8 mouse cellular contexts compared by ENCODE assay signal in genomic region chr11:119392001-119392614, GRCm38 (mm10). TPM values are rescaled to one million over a fixed set of nuclear protein-coding genes. Genes with fewer than 3 reads are reported as not detected.
DNase-seq lines count a peak whose midpoint lies in the region; ATAC-seq and TF ChIP-seq lines count a peak whose summit lies in the region.

No protein-coding gene starts in this region.

- peak; percentile 45 for DNase-seq in 3T3-L1 (ENCODE audit: low read depth, low spot score)
- peak; percentile 33 for DNase-seq in Muller cell, postnatal 12 days (ENCODE audit: inconsistent ontology term)
- DNase-seq in heart, postnatal 10 days = peak; percentile 68 to 70
- peak; percentile 88 to 94 for DNase-seq in kidney, postnatal 25 days
- DNase-seq in thymus, adult 2 months = peak; percentile 81
- no peak for DNase-seq in layer of hippocampus, adult 9-10 months (ENCODE audit: low spot score)

- peak overlapping the region; percentile 61 for H3K4me3 ChIP-seq in embryonic facial prominence, embryonic 15.5 days (replicated peaks)
- peak overlapping the region; percentile 96 for H3K4me3 ChIP-seq in megakaryocyte, embryonic 14.5 days (replicated peaks)
- 0 out of 2 replicates have a peak overlapping the region, but pooled peaks have one; percentile 3 for H3K4me3 ChIP-seq in thymus, adult 2 months (ENCODE audit: control insufficient read depth, insufficient read depth, low read length)

- no peak for TF ChIP-seq POLR2A in thymus, adult 2 months (IDR thresholded peaks at IDR 0.05; ENCODE audit: control insufficient read depth, extremely low read depth, insufficient read depth, low read length, poor library complexity)

- no peaks in the 10 kb centered on the region for H3K9me3 ChIP-seq in embryonic facial prominence, embryonic 15.5 days (replicated peaks)
- no peaks in the 10 kb centered on the region for H3K9me3 ChIP-seq in megakaryocyte, embryonic 14.5 days

- peak overlapping the region; percentile 80 for H3K4me2 ChIP-seq in embryonic facial prominence, embryonic 15.5 days (replicated peaks)

- H3K4me1 ChIP-seq in embryonic facial prominence, embryonic 15.5 days = peaks cover 30% of the 10 kb centered on the region
- peaks cover 72% of the 10 kb centered on the region for H3K4me1 ChIP-seq in megakaryocyte, embryonic 14.5 days
- peaks cover 53% of the 10 kb centered on the region for H3K4me1 ChIP-seq in thymus, adult 2 months (replicated peaks; ENCODE audit: control insufficient read depth, insufficient read depth, low read length)

- no peaks in the 10 kb centered on the region for H3K36me3 ChIP-seq in embryonic facial prominence, embryonic 15.5 days
- H3K36me3 ChIP-seq in megakaryocyte, embryonic 14.5 days (replicated peaks; ENCODE audit: low read length) = peaks cover 18% of the 10 kb centered on the region
- no peaks in the 10 kb centered on the region for H3K36me3 ChIP-seq in thymus, adult 2 months (ENCODE audit: control insufficient read depth, insufficient read depth, low read length)

- H3K27ac ChIP-seq in embryonic facial prominence, embryonic 15.5 days (replicated peaks) = no peak overlapping the region
- peak overlapping the region; percentile 76 for H3K27ac ChIP-seq in thymus, adult 2 months (ENCODE audit: control insufficient read depth, insufficient read depth, low read length)

- no peak for ATAC-seq in embryonic facial prominence, embryonic 15.5 days (ENCODE audit: insufficient number of reproducible peaks, low FRiP score, low TSS enrichment, low read depth)

- intact Hi-C loops in heart, postnatal 10 days (cut with DNase I) = no loop called here

- H3K9ac ChIP-seq in embryonic facial prominence, embryonic 15.5 days = no peak overlapping the region

- H3K27me3 ChIP-seq in embryonic facial prominence, embryonic 15.5 days = peaks cover 70% of the 10 kb centered on the region
- H3K27me3 ChIP-seq in megakaryocyte, embryonic 14.5 days (replicated peaks) = peaks cover 35% of the 10 kb centered on the region
- no peaks in the 10 kb centered on the region; the same call in 1 of the 2 replicates for H3K27me3 ChIP-seq in thymus, adult 2 months (ENCODE audit: control insufficient read depth, insufficient read depth, low read length)

- WGBS in embryonic facial prominence, embryonic 15.5 days = 7% methylated on average over 12 of the region's 12 CpGs
- 3% methylated on average over 12 of the region's 12 CpGs for WGBS in thymus, adult 2 months

- no peak for TF ChIP-seq CTCF in thymus, adult 2 months (IDR thresholded peaks at IDR 0.05; ENCODE audit: borderline replicate concordance, control insufficient read depth, extremely low read depth, insufficient read depth, low read length, poor library complexity)

RNA-seq across cellular contexts. Expression of gene Rnf213, which starts 0.8 kb away (rescaled TPM):
- 3.3 and 3.5 TPM in 2 replicates for polyA plus RNA-seq in embryonic facial prominence, embryonic 15.5 days (2015; fragmentation: Nextera tagmentation; extraction: Ambion mirVana)
- 10 to 100 TPM; 14.0 to 19.6 TPM for total RNA-seq in heart, postnatal 10 days (2021)
- 1.2 TPM in 1 of 2 replicates, not detected in the other for polyA plus RNA-seq in megakaryocyte, embryonic 14.5 days (2012; ENCODE audit: insufficient read depth, low replicate concordance)
- polyA plus RNA-seq in thymus, adult 2 months (2012; rRNA removed) = 47.9 and 52.5 TPM in 2 replicates

RNA-seq across cellular contexts. Expression of gene Slc26a11, which starts 36.8 kb away (rescaled TPM):
- 10.8 and 11.7 TPM in 2 replicates for polyA plus RNA-seq in embryonic facial prominence, embryonic 15.5 days (2015; fragmentation: Nextera tagmentation; extraction: Ambion mirVana)
- total RNA-seq in heart, postnatal 10 days (2021) = 1 to 10 TPM; 3.7 to 5.0 TPM
- 1.5 and 2.0 TPM in 2 replicates for polyA plus RNA-seq in megakaryocyte, embryonic 14.5 days (2012; ENCODE audit: insufficient read depth, low replicate concordance)
- 19.9 and 21.7 TPM in 2 replicates for polyA plus RNA-seq in thymus, adult 2 months (2012; rRNA removed)

RNA-seq across cellular contexts. Expression of gene Sgsh, which starts 36.8 kb away (rescaled TPM):
- polyA plus RNA-seq in embryonic facial prominence, embryonic 15.5 days (2015; fragmentation: Nextera tagmentation; extraction: Ambion mirVana) = 6.5 and 6.7 TPM in 2 replicates
- 1 to 10 TPM; 7.9 TPM for total RNA-seq in heart, postnatal 10 days (2021)
- 3.4 TPM in 1 of 2 replicates, not detected in the other for polyA plus RNA-seq in megakaryocyte, embryonic 14.5 days (2012; ENCODE audit: insufficient read depth, low replicate concordance)
- polyA plus RNA-seq in thymus, adult 2 months (2012; rRNA removed) = 28.6 and 36.5 TPM in 2 replicates

Comparison
In these comparisons a context has a peak if more than half of its experiments do, and no peak if none do; other contexts are left out.
1. H3K4me3 ChIP-seq: peak in every context shown above with its lines; median percentile 96 in megakaryocyte, embryonic 14.5 days; 61 in embryonic facial prominence, embryonic 15.5 days; 3 in thymus, adult 2 months.
2. RNA of gene Rnf213, which starts 0.8 kb away (polyA plus RNA-seq): 47.9 to 52.5 TPM in thymus, adult 2 months; 3.3 to 3.5 TPM in embryonic facial prominence, embryonic 15.5 days and 1.2 TPM in megakaryocyte, embryonic 14.5 days; every median in the first group is over 10 times any median in the second.